Mouse (Mus musculus) midbrain, embryonic 12.5 days (tissue): Measurements from ENCODE around the gene Akt1s1. TPM values are rescaled to one million over a fixed set of nuclear protein-coding genes. Genes with fewer than 3 reads are reported as not detected.

Experiments used
- ATAC-seq: fragments of 200-750 bp; cut with Nextera tagmentation; 2 replicates; pipeline ENCODE4 v1.8.0; 2017; ENCODE audit warnings: low read depth, moderate TSS enrichment, moderate library complexity; ENCODE audit not compliant: low FRiP score
- H3K27ac ChIP-seq: fragments of 300-500 bp; sonication (generic); replicated peaks from 2 replicates; pipeline ENCODE4 v1.5.1; 2016; ENCODE audit warnings: mild to moderate bottlenecking
- H3K27me3 ChIP-seq: fragments of 300-500 bp; sonication (generic); 2 replicates; pipeline ENCODE4 v1.6.1; 2016; ENCODE audit warnings: mild to moderate bottlenecking
- H3K36me3 ChIP-seq: fragments of 300-500 bp; sonication (generic); 2 replicates; pipeline ENCODE4 v1.6.1; 2016
- H3K4me1 ChIP-seq: fragments of 300-500 bp; sonication (generic); 2 replicates; pipeline ENCODE4 v1.6.1; 2016
- H3K4me2 ChIP-seq: fragments of 300-500 bp; sonication (generic); replicated peaks from 2 replicates; pipeline ENCODE4 v1.6.1; 2016; ENCODE audit warnings: mild to moderate bottlenecking, moderate library complexity
- H3K4me3 ChIP-seq: fragments of 300-500 bp; sonication (generic); 2 replicates; pipeline ENCODE4 v1.5.1; 2016; ENCODE audit warnings: mild to moderate bottlenecking
- H3K9ac ChIP-seq: fragments of 300-500 bp; sonication (generic); replicated peaks from 2 replicates; pipeline ENCODE4 v1.6.1; 2016; ENCODE audit warnings: mild to moderate bottlenecking, moderate library complexity
- H3K9me3 ChIP-seq: fragments of 300-500 bp; sonication (generic); 2 replicates; pipeline ENCODE4 v1.6.1; 2016; ENCODE audit warnings: mild to moderate bottlenecking
- WGBS: fragments of 180-500 bp; shearing (Covaris S2); methylation state at CpG from one replicate; pipeline ENCODE4 v1.1.7; 2016; 5-methylcytosine and 5-hydroxymethylcytosine counted together
- polyA plus RNA-seq: library from polyadenylated mRNA; unstranded; fragments of >200 nt; fragmentation: Nextera tagmentation; extraction: Ambion mirVana; gene quantifications from 2 replicates; pipeline ENCODE4 v1.2.1, GENCODE M21; 2016

The Akt1s1 gene
- 92.0 and 99.2 TPM in 2 replicates for polyA plus RNA-seq

GRCm38 (mm10) chr7:44848561-44849415 is at the start of gene Akt1s1, which contains the start of gene Tbc1d17:
Akt1s1 (plus strand) TSS chr7:44848991.
Tbc1d17 (minus strand) TSS chr7:44849079.
- H3K9ac ChIP-seq, result peak within 1 kb of the TSS; percentile 67
- no peaks in the 10 kb centered on the region for H3K27me3 ChIP-seq
- peak; percentile 82 for ATAC-seq
- peaks cover 38% of the 10 kb centered on the region for H3K4me1 ChIP-seq
- H3K9me3 ChIP-seq, result no peaks in the 10 kb centered on the region
- peak within 1 kb of the TSS; percentile 93 for H3K27ac ChIP-seq
- WGBS, result under 1% methylated on average over 54 of the region's 54 CpGs
- peak within 1 kb of the TSS; percentile 89 for H3K4me2 ChIP-seq
- H3K4me3 ChIP-seq, result peak within 1 kb of the TSS; percentile 78
- H3K36me3 ChIP-seq, result peaks cover 44% of the 10 kb centered on the region

- H3K9me3 ChIP-seq, result no peaks in the 10 kb centered on the region
- H3K4me2 ChIP-seq, result no peak overlapping the region
- peaks cover 5% of the 10 kb centered on the region; the same call in 1 of the 2 replicates for H3K36me3 ChIP-seq
- 83% methylated on average over 2 of the region's 2 CpGs for WGBS
- H3K4me1 ChIP-seq, result no peaks in the 10 kb centered on the region
- ATAC-seq, result no peak
- no peak overlapping the region for H3K27ac ChIP-seq
- 0 out of 2 replicates have a peak, but pooled peaks cover 3% of the 10 kb centered on the region for H3K27me3 ChIP-seq
- no peak overlapping the region for H3K9ac ChIP-seq
- H3K4me3 ChIP-seq, result no peak overlapping the region
Observed at GRCm38 (mm10) chr7:44808927-44809326, 39.9 kb upstream of the Akt1s1 start.

GRCm38 (mm10) chr7:44809466-44809865 is 39.3 kb upstream of the Akt1s1 start:
- peaks cover 5% of the 10 kb centered on the region; the same call in 1 of the 2 replicates for H3K36me3 ChIP-seq
- H3K4me3 ChIP-seq, result no peak overlapping the region
- WGBS, result 87% methylated on average over 3 of the region's 3 CpGs
- H3K27ac ChIP-seq, result no peak overlapping the region
- H3K9ac ChIP-seq, result no peak overlapping the region
- H3K4me1 ChIP-seq, result peaks cover 3% of the 10 kb centered on the region; the same call in 1 of the 2 replicates
- ATAC-seq, result no peak
- H3K4me2 ChIP-seq, result no peak overlapping the region
- H3K9me3 ChIP-seq, result no peaks in the 10 kb centered on the region
- 0 out of 2 replicates have a peak, but pooled peaks cover 3% of the 10 kb centered on the region for H3K27me3 ChIP-seq

- peaks cover 5% of the 10 kb centered on the region; the same call in 1 of the 2 replicates for H3K36me3 ChIP-seq
- H3K9ac ChIP-seq, result no peak overlapping the region
- no peak overlapping the region for H3K27ac ChIP-seq
- no peaks in the 10 kb centered on the region for H3K9me3 ChIP-seq
- H3K4me1 ChIP-seq, result peaks cover 12% of the 10 kb centered on the region
- no peak overlapping the region for H3K4me2 ChIP-seq
- no peak overlapping the region for H3K4me3 ChIP-seq
- 87% methylated on average over 4 of the region's 4 CpGs for WGBS
- 0 out of 2 replicates have a peak, but pooled peaks cover 3% of the 10 kb centered on the region for H3K27me3 ChIP-seq
- ATAC-seq, result no peak
Observed at GRCm38 (mm10) chr7:44810365-44810764, 38.4 kb upstream of the Akt1s1 start.

GRCm38 (mm10) chr7:44810819-44811557 is 37.8 kb upstream of the Akt1s1 start:
- H3K4me3 ChIP-seq, result no peak overlapping the region
- no peak overlapping the region for H3K4me2 ChIP-seq
- ATAC-seq, result no peak
- peaks cover 5% of the 10 kb centered on the region; the same call in 1 of the 2 replicates for H3K36me3 ChIP-seq
- no peaks in the 10 kb centered on the region for H3K9me3 ChIP-seq
- 85% methylated on average over 7 of the region's 7 CpGs for WGBS
- 0 out of 2 replicates have a peak, but pooled peaks cover 3% of the 10 kb centered on the region for H3K27me3 ChIP-seq
- H3K4me1 ChIP-seq, result peaks cover 12% of the 10 kb centered on the region
- no peak overlapping the region for H3K27ac ChIP-seq
- no peak overlapping the region for H3K9ac ChIP-seq

GRCm38 (mm10) chr7:44812651-44813325 is 36.0 kb upstream of the Akt1s1 start:
- H3K9ac ChIP-seq, result no peak overlapping the region
- H3K9me3 ChIP-seq, result no peaks in the 10 kb centered on the region
- H3K27me3 ChIP-seq, result no peaks in the 10 kb centered on the region
- peaks cover 21% of the 10 kb centered on the region for H3K4me1 ChIP-seq
- WGBS, result 89% methylated on average over 20 of the region's 20 CpGs
- ATAC-seq, result no peak
- H3K36me3 ChIP-seq, result peaks cover 5% of the 10 kb centered on the region; the same call in 1 of the 2 replicates
- no peak overlapping the region for H3K27ac ChIP-seq
- no peak overlapping the region for H3K4me2 ChIP-seq
- H3K4me3 ChIP-seq, result no peak overlapping the region

GRCm38 (mm10) chr7:44813985-44814384 is 34.8 kb upstream of the Akt1s1 start:
- Histone ChIP-seq H3K4me3 (no peak overlapping the region), H3K4me2 (no peak overlapping the region), H3K27me3 (no peaks in the 10 kb centered on the region), H3K4me1 (peaks cover 33% of the 10 kb centered on the region), H3K36me3 (peaks cover 7% of the 10 kb centered on the region; the same call in 1 of the 2 replicates), H3K9ac (no peak overlapping the region), H3K9me3 (no peaks in the 10 kb centered on the region), H3K27ac (no peak overlapping the region)
- no peak for ATAC-seq
- 90% methylated on average over 3 of the region's 3 CpGs for WGBS

- 0 out of 2 replicates have a peak overlapping the region, but pooled peaks have one; percentile 89 for H3K4me3 ChIP-seq
- H3K27me3 ChIP-seq, result no peaks in the 10 kb centered on the region
- 96% methylated on average over 4 of the region's 4 CpGs for whole genome bisulfite sequencing
- H3K4me2 ChIP-seq, result peak overlapping the region; percentile 87; the same call in 1 of the 2 replicates
- H3K36me3 ChIP-seq, result peaks cover 7% of the 10 kb centered on the region; the same call in 1 of the 2 replicates
- no peak for ATAC-seq
- no peak overlapping the region for H3K9ac ChIP-seq
- no peaks in the 10 kb centered on the region for H3K9me3 ChIP-seq
- H3K27ac ChIP-seq, result peak overlapping the region; percentile 94; the same call in 1 of the 2 replicates
- peaks cover 37% of the 10 kb centered on the region for H3K4me1 ChIP-seq
Observed at GRCm38 (mm10) chr7:44814423-44814822, 34.4 kb upstream of the Akt1s1 start.

GRCm38 (mm10) chr7:44814952-44815553 is 33.7 kb upstream of the Akt1s1 start:
- Histone ChIP-seq H3K4me3 (peak overlapping the region; percentile 89), H3K4me2 (peak overlapping the region; percentile 87), H3K27ac (peak overlapping the region; percentile 94), H3K27me3 (no peaks in the 10 kb centered on the region), H3K4me1 (peaks cover 43% of the 10 kb centered on the region), H3K9me3 (no peaks in the 10 kb centered on the region), H3K9ac (peak overlapping the region; percentile 37), H3K36me3 (peaks cover 7% of the 10 kb centered on the region; the same call in 1 of the 2 replicates)
- 26% methylated on average over 14 of the region's 14 CpGs for WGBS
- ATAC-seq, result peak; percentile 4

GRCm38 (mm10) chr7:44815721-44816469 is 32.9 kb upstream of the Akt1s1 start, which contains the start of the genes Nup62 and Il4i1:
Nup62 (plus strand) TSS chr7:44816088.
Il4i1 (plus strand) TSS chr7:44816387.
- under 1% methylated on average over 62 of the region's 62 CpGs for WGBS
- peaks cover 52% of the 10 kb centered on the region for H3K4me1 ChIP-seq
- H3K36me3 ChIP-seq, result peaks cover 7% of the 10 kb centered on the region; the same call in 1 of the 2 replicates

More at GRCm38 (mm10) chr7:44815721-44816469, 32.9 kb upstream of the Akt1s1 start, which contains the start of the genes Nup62 and Il4i1:
- peak within 1 kb of the TSS; percentile 87 for H3K4me2 ChIP-seq
- H3K27ac ChIP-seq, result peak within 1 kb of the TSS; percentile 94
- H3K4me3 ChIP-seq, result peak within 1 kb of the TSS; percentile 89
- peak within 1 kb of the TSS; percentile 90 for H3K9ac ChIP-seq
- no peaks in the 10 kb centered on the region for H3K9me3 ChIP-seq
- peak; percentile 95 for ATAC-seq
- no peaks in the 10 kb centered on the region for H3K27me3 ChIP-seq
